Mouse (Mus musculus) stomach, embryonic 14.5 days (tissue): ENCODE measurements around the gene Sec14l2. TPM values are rescaled to one million over a fixed set of nuclear protein-coding genes. Genes with fewer than 3 reads are reported as not detected.
"Not testable (repeated sequence)": the region's sequence is repeated elsewhere in the genome, so short reads cannot be mapped to it uniquely, and the experiment has no call there.

Experiments
- ATAC-seq: fragments of 200-750 bp; cut with Nextera tagmentation; 2 replicates; pipeline ENCODE4 v1.8.0; 2017; ENCODE audit warnings: low read depth, moderate TSS enrichment; ENCODE audit not compliant: insufficient number of reproducible peaks, insufficient read depth, low FRiP score
- H3K27ac ChIP-seq: fragments of 300-500 bp; sonication (generic); 2 replicates; pipeline ENCODE4 v1.5.1; 2014; ENCODE audit warnings: mild to moderate bottlenecking, low read length, moderate library complexity, mixed read lengths
- H3K27me3 ChIP-seq: fragments of 300-500 bp; sonication (generic); 2 replicates; pipeline ENCODE4 v1.6.1; 2014; ENCODE audit warnings: low read length, control low read depth, mixed read lengths; ENCODE audit not compliant: control insufficient read depth, insufficient read depth
- H3K36me3 ChIP-seq: fragments of 300-500 bp; sonication (generic); 2 replicates; pipeline ENCODE4 v1.6.1; 2014; ENCODE audit warnings: mild to moderate bottlenecking, control low read depth, low read length, moderate library complexity, mixed read lengths; ENCODE audit not compliant: control insufficient read depth, insufficient read depth
- H3K4me1 ChIP-seq: fragments of 300-500 bp; sonication (generic); 2 replicates; pipeline ENCODE4 v1.6.1; 2014; ENCODE audit warnings: low read length, control low read depth, mixed read lengths; ENCODE audit not compliant: control insufficient read depth, insufficient read depth
- H3K4me2 ChIP-seq: fragments of 300-500 bp; sonication (generic); replicated peaks from 2 replicates; pipeline ENCODE4 v1.6.1; 2014; ENCODE audit warnings: low read depth, low read length, control low read depth
- H3K4me3 ChIP-seq: fragments of 300-500 bp; sonication (generic); 2 replicates; pipeline ENCODE4 v1.5.1; 2014; ENCODE audit warnings: low read depth, low read length, control low read depth
- H3K9ac ChIP-seq: fragments of 300-500 bp; sonication (generic); replicated peaks from 2 replicates; pipeline ENCODE4 v1.6.1; 2014; ENCODE audit warnings: low read depth, mild to moderate bottlenecking, control low read depth, low read length, moderate library complexity, mixed read lengths
- H3K9me3 ChIP-seq: fragments of 300-500 bp; sonication (generic); 2 replicates; pipeline ENCODE4 v1.6.1; 2016; ENCODE audit warnings: low read depth, low read length, control low read depth; ENCODE audit not compliant: control insufficient read depth
- WGBS: fragments of 180-500 bp; shearing (Covaris S2); extraction: QIAGEN DNeasy Blood & Tissue Kit; methylation state at CpG from one replicate; pipeline ENCODE4 v1.1.7; 2014; 5-methylcytosine and 5-hydroxymethylcytosine counted together
- polyA plus RNA-seq: library from polyadenylated mRNA; unstranded; fragments of >200 nt; fragmentation: Nextera tagmentation; extraction: Ambion mirVana; gene quantifications from 2 replicates; pipeline ENCODE4 v1.2.1, GENCODE M21; 2014

Gene Sec14l2
- polyA plus RNA-seq, 1 experiment from 2014 or later, result 1.4 TPM

DNA sequence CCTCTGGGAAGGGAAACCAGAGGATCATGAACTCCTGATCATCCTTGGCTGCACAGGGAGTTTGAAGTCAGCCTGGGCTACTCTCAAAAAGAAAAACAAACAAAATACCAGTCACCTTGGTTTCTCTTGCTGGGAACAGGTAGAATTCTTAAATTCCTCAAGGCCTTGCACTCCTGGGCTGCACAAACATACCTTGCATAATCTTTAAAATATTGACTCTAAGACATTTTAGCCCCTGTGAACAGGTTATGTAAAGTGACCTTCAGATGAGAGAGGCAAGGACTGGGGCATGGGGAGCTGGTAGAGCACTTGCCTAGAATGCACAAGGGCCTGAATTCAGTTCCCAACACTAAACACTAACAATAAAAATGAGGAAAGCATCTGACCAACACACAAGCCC is 18.3 kb upstream of the Sec14l2 start:
- Histone ChIP-seq H3K27ac (no peak overlapping the region), H3K27me3 (no peaks in the 10 kb centered on the region), H3K9me3 (no peaks in the 10 kb centered on the region), H3K4me2 (no peak overlapping the region), H3K9ac (no peak overlapping the region), H3K36me3 (peaks cover 33% of the 10 kb centered on the region), H3K4me3 (no peak overlapping the region), H3K4me1 (0 out of 2 replicates have a peak, but pooled peaks cover under 1% of the 10 kb centered on the region)
- ATAC-seq, result no peak

DNA sequence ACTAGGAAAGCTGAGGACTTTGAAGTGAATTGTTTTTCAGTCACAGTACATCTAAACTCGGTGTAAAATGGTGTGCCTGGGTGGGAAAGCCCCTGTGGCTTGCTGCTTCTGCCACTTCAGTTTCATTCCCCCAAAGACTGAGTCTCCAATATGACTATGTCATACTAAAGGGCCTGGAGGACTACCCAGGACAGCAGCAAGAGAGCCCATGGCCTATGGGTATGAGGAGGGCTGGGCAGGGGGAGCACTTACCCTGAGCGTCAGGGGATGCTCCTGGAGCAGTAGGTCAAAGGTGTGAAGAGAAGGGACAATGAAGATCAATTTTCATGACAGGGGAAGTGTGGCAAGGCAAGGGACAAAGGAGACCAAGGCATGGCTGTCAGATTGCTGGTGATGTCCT is 15.7 kb upstream of the Sec14l2 start:
- ATAC-seq, result no peak
- no peaks in the 10 kb centered on the region for H3K9me3 ChIP-seq
- peaks cover 8% of the 10 kb centered on the region; the same call in 1 of the 2 replicates for H3K4me1 ChIP-seq
- peaks cover 33% of the 10 kb centered on the region for H3K36me3 ChIP-seq
- no peak overlapping the region for H3K4me2 ChIP-seq
- 80% methylated on average over 2 of the region's 2 CpGs for WGBS
- no peak overlapping the region for H3K27ac ChIP-seq
- H3K4me3 ChIP-seq, result no peak overlapping the region
- H3K27me3 ChIP-seq, result no peaks in the 10 kb centered on the region
- no peak overlapping the region for H3K9ac ChIP-seq

DNA sequence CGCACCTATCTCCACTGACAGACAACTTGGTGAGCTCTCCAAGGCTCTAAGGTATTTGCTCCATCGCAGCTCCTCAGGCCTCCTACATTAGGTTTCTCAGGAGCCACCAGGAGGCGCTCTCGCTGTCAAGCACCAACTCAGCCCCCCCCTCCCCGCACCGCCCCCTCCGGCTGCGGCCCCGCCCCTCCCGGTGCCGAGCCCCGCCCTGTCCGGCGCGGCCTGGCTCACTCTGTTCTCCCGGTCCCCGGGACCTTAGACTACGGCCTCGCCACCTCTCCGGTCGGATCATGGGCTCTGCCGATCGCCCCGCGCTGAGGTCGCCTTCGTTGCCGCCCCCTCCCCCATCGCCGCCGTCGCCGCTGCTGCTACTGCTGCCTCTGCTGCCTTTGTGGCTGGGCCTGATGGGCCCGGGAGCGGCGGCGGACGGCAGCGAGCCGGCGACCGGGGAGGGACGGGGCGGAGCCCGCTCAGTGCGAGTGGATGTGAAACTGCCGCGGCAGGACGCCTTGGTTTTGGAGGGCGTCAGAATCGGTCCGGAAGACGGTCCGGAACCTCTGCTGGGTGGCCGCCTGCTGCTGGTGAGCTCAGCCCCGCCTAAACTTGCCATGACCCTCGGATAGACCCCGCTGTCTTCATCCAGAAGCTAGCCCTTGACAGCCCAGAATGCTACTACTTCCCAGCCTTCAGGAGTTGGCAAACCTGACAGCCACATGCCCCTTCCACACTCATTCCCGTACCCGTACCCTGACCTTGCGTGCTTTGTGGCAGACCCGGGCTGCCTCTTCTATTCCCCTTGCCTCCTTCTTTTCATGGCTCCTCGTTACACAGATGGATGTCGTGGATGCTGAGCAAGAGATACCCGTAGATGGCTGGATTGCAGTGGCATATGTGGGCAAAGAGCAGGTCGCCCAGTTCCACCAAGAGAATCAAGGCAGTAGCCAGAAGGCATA is 12.0 kb upstream of the Sec14l2 start, which contains the start of gene Rnf215:
Gene Rnf215, plus strand, starts transcription at position 217 of the 950 bp plus-strand sequence.
- peak within 1 kb of the TSS; percentile 92 for H3K9ac ChIP-seq
- WGBS, result 2% methylated on average over 64 of the region's 66 CpGs
- peak; percentile 91 for ATAC-seq
- no peaks in the 10 kb centered on the region for H3K9me3 ChIP-seq
- H3K4me2 ChIP-seq, result peak within 1 kb of the TSS; percentile 61
- H3K27ac ChIP-seq, result peak within 1 kb of the TSS; percentile 68; the same call in 1 of the 2 replicates
- no peaks in the 10 kb centered on the region for H3K27me3 ChIP-seq
- H3K4me1 ChIP-seq, result peaks cover 8% of the 10 kb centered on the region; the same call in 1 of the 2 replicates
- peak within 1 kb of the TSS; percentile 84 for H3K4me3 ChIP-seq
- H3K36me3 ChIP-seq, result peaks cover 15% of the 10 kb centered on the region

DNA sequence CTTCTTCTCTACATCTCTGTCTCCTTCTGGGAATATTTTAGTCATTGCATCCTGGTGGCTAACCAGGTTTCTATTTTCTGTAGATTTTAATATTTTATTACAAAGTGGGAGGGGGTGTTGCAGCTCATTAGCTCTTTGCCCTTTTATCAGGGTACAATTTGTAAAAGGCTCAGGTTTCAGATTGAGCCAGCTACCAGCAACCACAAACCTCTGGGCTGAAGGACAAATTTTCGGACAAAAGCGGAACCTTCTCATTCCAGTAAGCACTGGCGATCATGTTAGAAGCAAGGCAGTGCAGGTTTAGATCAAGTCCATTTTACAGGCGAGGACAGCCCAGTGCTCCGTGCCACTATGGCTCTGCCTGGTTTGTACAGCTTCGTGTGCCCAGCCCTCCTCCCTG is 11.2 kb upstream of the Sec14l2 start:
- no peak overlapping the region for H3K9ac ChIP-seq
- peaks cover 8% of the 10 kb centered on the region; the same call in 1 of the 2 replicates for H3K36me3 ChIP-seq
- no peaks in the 10 kb centered on the region for H3K9me3 ChIP-seq
- H3K27me3 ChIP-seq, result no peaks in the 10 kb centered on the region
- H3K27ac ChIP-seq, result no peak overlapping the region
- ATAC-seq, result no peak
- 56% methylated on average over 6 of the region's 6 CpGs for WGBS
- no peak overlapping the region for H3K4me3 ChIP-seq
- H3K4me2 ChIP-seq, result no peak overlapping the region
- H3K4me1 ChIP-seq, result peaks cover 8% of the 10 kb centered on the region; the same call in 1 of the 2 replicates

DNA sequence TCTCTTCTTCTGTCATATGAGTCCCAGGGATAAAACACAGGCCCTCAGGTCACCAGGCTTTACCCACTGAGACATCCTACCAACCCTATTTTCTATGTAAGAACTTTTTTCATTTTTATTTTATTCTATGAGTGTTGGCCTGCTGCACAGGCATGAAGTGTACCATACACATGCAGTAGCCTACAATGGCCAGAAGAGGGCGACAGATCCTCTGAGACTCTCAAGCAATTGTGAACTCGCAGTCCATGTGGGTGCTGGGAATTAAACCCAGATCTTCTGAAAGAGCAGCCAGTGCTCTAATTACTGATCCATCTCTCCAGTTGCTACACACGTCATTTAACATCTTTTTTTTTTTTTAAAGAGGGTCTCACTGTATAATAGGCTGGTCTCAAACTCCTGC is 10.2 kb upstream of the Sec14l2 start:
- H3K27ac ChIP-seq, result no peak overlapping the region
- no peaks in the 10 kb centered on the region for H3K9me3 ChIP-seq
- H3K4me1 ChIP-seq, result peaks cover 8% of the 10 kb centered on the region; the same call in 1 of the 2 replicates
- no peak overlapping the region for H3K9ac ChIP-seq
- ATAC-seq, result no peak
- H3K27me3 ChIP-seq, result no peaks in the 10 kb centered on the region
- H3K4me2 ChIP-seq, result no peak overlapping the region
- peaks cover 5% of the 10 kb centered on the region; the same call in 1 of the 2 replicates for H3K36me3 ChIP-seq
- WGBS, result 55% methylated on average over 3 of the region's 3 CpGs
- no peak overlapping the region for H3K4me3 ChIP-seq

DNA sequence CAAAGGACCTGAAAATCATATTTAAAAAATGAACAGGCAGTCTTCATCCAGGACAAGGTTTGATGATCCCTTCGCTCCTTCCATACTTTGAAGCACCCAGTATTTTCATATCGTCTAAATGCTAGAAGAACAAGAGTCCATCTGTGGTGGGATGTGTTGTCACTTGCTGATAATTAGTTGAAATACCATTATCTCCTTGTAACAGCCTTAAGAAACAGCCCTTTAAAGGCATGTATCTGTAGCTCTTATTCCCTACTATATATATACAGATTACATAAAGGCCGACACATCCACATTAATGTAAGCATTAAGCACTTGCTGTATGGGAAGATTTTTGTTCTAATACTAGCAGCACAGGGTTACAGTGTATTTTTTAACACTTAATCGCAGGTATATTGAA is 5.2 kb upstream of the Sec14l2 start:
- not testable (repeated sequence) for H3K9ac ChIP-seq, H3K36me3 ChIP-seq, H3K4me1 ChIP-seq, H3K27me3 ChIP-seq, H3K4me2 ChIP-seq, H3K27ac ChIP-seq, H3K4me3 ChIP-seq, ATAC-seq, H3K9me3 ChIP-seq
- WGBS, result 87% methylated on average over 4 of the region's 4 CpGs

DNA sequence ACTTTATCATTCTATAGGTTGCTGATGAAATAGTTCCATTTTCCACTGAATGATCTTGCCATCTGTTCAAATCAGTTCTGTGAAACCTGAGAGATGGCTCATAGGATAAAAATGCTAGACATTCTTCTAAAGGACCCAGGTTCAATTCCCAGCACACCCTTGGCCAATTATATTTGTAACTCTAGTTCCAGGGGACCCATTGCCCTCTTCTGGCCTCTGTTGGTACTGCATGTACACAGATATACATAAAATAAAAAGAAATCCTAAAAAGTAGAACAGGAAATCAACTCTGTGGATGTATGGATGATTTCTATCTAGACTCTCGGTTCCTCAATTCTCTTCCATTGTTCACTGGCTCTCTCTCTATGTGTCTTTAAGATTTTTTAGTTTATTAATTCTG is 3.8 kb upstream of the Sec14l2 start:
- Histone ChIP-seq H3K9ac (no peak overlapping the region), H3K4me3 (no peak overlapping the region), H3K4me1 (no peaks in the 10 kb centered on the region), H3K27ac (no peak overlapping the region), H3K27me3 (no peaks in the 10 kb centered on the region), H3K36me3 (no peaks in the 10 kb centered on the region), H3K4me2 (no peak overlapping the region), H3K9me3 (0 out of 2 replicates have a peak, but pooled peaks cover 3% of the 10 kb centered on the region)
- WGBS, result 92% methylated on average over 1 of the region's 1 CpGs
- ATAC-seq, result no peak

DNA sequence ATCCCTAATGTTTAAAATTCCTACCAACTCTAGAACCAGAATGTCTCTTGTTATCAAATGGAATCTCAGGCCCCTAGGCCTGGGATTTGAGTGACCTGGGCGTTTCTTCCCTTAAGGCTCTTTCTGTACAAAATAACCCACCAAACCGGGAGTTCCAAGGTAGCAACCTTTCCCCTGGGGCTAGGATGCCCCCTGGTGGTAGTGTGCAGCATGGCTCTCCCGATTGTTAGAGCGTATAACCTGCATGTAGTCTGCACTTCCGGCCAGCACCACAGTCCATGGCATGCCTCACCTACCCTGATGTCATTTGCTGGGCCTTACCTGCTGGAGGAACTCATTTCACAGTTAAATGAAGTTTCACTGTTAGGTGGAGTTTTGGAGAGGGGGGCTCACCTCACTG is 707 bp upstream of the Sec14l2 start:
- ATAC-seq, result no peak
- H3K9me3 ChIP-seq, result 0 out of 2 replicates have a peak, but pooled peaks cover 3% of the 10 kb centered on the region
- H3K27me3 ChIP-seq, result no peaks in the 10 kb centered on the region
- no peak overlapping the region for H3K4me3 ChIP-seq
- no peak overlapping the region for H3K27ac ChIP-seq
- no peak overlapping the region for H3K9ac ChIP-seq
- 70% methylated on average over 5 of the region's 5 CpGs for WGBS
- H3K36me3 ChIP-seq, result no peaks in the 10 kb centered on the region
- no peak overlapping the region for H3K4me2 ChIP-seq
- H3K4me1 ChIP-seq, result 0 out of 2 replicates have a peak, but pooled peaks cover 3% of the 10 kb centered on the region
